In genomic region chr4:108380146-108380545, GRCm38 (mm10) we compare ENCODE assay signal across 19 mouse cellular contexts. TPM values are rescaled to one million over a fixed set of nuclear protein-coding genes. Genes with fewer than 3 reads are reported as not detected.
A peak's percentile ranks its signal among the peaks of the same experiment; 100 is the strongest.
DNase-seq lines count a peak whose midpoint lies in the region; ATAC-seq and TF ChIP-seq lines count a peak whose summit lies in the region.
"Had no signal": no experiment of that assay in that cellular context is flagged by ENCODE, and none has a peak within 500 bp of the region (broad histone marks: within the 10 kb centered on the region; RNA-seq: fewer than 3 reads in every experiment).

No protein-coding gene starts in this region.

- in situ Hi-C loops in CH12.LX (cut with MboI; ENCODE audit: low pct_ligation_motif_present, low pct_unique_long_range_greater_than_20kb, low sequenced_read_pairs), result no loop called here

- DNase-seq in hindbrain, embryonic 10.5 days (ENCODE audit: low spot score), result no peak
- no peak for DNase-seq in hindbrain, postnatal 0 days (ENCODE audit: low spot score)
- DNase-seq in CH12.LX (ENCODE audit: extremely low read depth) (peak; percentile 40), R1 (ENCODE audit: low read depth, low spot score) (peak; percentile 92)
- no peak for DNase-seq in thymus, postnatal 25 days
- DNase-seq in heart, embryonic 10.5 days (ENCODE audit: low spot score), result no peak
- DNase-seq: cerebellum, adult 11 months; gastrocnemius, postnatal 14 days; kidney, adult 11 months; layer of hippocampus, postnatal 36 days; lung, adult 18-20 months; thymus, postnatal 36 days had no signal

- no peak for ATAC-seq in hindbrain, postnatal 0 days
- ATAC-seq in megakaryocyte progenitor cell, adult 5-6 weeks (replicated peaks; ENCODE audit: poor library complexity), result peak; percentile 71
- ATAC-seq: activated CD4-positive, CD25-positive, alpha-beta regulatory T cell, adult 4 months had no signal

- H3K79me2 ChIP-seq in CH12.LX (replicated peaks; ENCODE audit: control insufficient read depth, extremely low read depth, insufficient read depth, poor library complexity, severe bottlenecking), result no peaks in the 10 kb centered on the region

- peaks cover 31% of the 10 kb centered on the region for H3K4me1 ChIP-seq in hindbrain, embryonic 10.5 days (replicated peaks)
- H3K4me1 ChIP-seq in hindbrain, postnatal 0 days (ENCODE audit: insufficient read depth, low read length), result peaks cover 6% of the 10 kb centered on the region; the same call in 1 of the 2 replicates
- H3K4me1 ChIP-seq in CH12.LX (ENCODE audit: control insufficient read depth in 1 of 2, insufficient read depth in 2 of 2), result peaks cover 10 to 11% of the 10 kb centered on the region in 2 experiments
- peaks cover 28% of the 10 kb centered on the region for H3K4me1 ChIP-seq in heart, embryonic 10.5 days

- H3K27ac ChIP-seq in hindbrain, embryonic 10.5 days, result peak overlapping the region; percentile 53; the same call in 1 of the 2 replicates
- H3K27ac ChIP-seq in hindbrain, postnatal 0 days, result no peak overlapping the region
- 0 out of 2 replicates have a peak overlapping the region, but pooled peaks have one; percentile 10 for H3K27ac ChIP-seq in CH12.LX (ENCODE audit: insufficient read depth, low read depth)
- no peak overlapping the region for H3K27ac ChIP-seq in heart, embryonic 10.5 days
- H3K27ac ChIP-seq: heart, embryonic 13.5 days; hindbrain, embryonic 13.5 days; limb, embryonic 12.5 days; neural tube, embryonic 12.5 days had no signal

- no peak overlapping the region for H3K9ac ChIP-seq in hindbrain, postnatal 0 days (replicated peaks; ENCODE audit: low read length)
- no peak overlapping the region for H3K9ac ChIP-seq in CH12.LX (ENCODE audit: insufficient read depth, low read depth)
- H3K9ac ChIP-seq: heart, embryonic 13.5 days; hindbrain, embryonic 13.5 days; limb, embryonic 12.5 days; neural tube, embryonic 12.5 days had no signal

- H3K36me3 ChIP-seq in hindbrain, embryonic 10.5 days, result no peaks in the 10 kb centered on the region
- no peaks in the 10 kb centered on the region for H3K36me3 ChIP-seq in hindbrain, postnatal 0 days (ENCODE audit: insufficient read depth, low read length)
- H3K36me3 ChIP-seq in CH12.LX (replicated peaks in 1 of 2; ENCODE audit: control insufficient read depth in 1 of 2, insufficient read depth in 1 of 2, low read length in 1 of 2), result no peaks in the 10 kb centered on the region
- H3K36me3 ChIP-seq in heart, embryonic 10.5 days, result no peaks in the 10 kb centered on the region
- H3K36me3 ChIP-seq: heart, embryonic 13.5 days; hindbrain, embryonic 13.5 days; limb, embryonic 12.5 days; neural tube, embryonic 12.5 days had no signal

- TF ChIP-seq RAD21 in CH12.LX (IDR thresholded peaks at IDR 0.05; ENCODE audit: low read depth, low read length), result no peak

- H3K27me3 ChIP-seq in hindbrain, embryonic 10.5 days (ENCODE audit: insufficient read depth, poor library complexity, severe bottlenecking), result peaks cover 43% of the 10 kb centered on the region
- H3K27me3 ChIP-seq in hindbrain, postnatal 0 days (ENCODE audit: insufficient read depth, low read length), result no peaks in the 10 kb centered on the region
- H3K27me3 ChIP-seq in CH12.LX (replicated peaks), result no peaks in the 10 kb centered on the region
- peaks cover 30% of the 10 kb centered on the region for H3K27me3 ChIP-seq in heart, embryonic 10.5 days (ENCODE audit: insufficient read depth, poor library complexity, severe bottlenecking)

- no peak for TF ChIP-seq POLR2A in CH12.LX (IDR thresholded peaks at IDR 0.05; ENCODE audit: low read depth, low read length)

- dilution Hi-C loops in CH12.LX (cut with MboI; ENCODE audit: extremely low pct_ligation_motif_present, extremely low pct_unique_long_range_greater_than_20kb, low sequenced_read_pairs), result no loop called here

- 21% methylated on average over 1 of the region's 1 CpGs for WGBS in hindbrain, embryonic 10.5 days
- 12% methylated on average over 1 of the region's 1 CpGs for WGBS in hindbrain, postnatal 0 days
- WGBS in heart, embryonic 10.5 days, result 0% methylated on average over 1 of the region's 1 CpGs

- no peak overlapping the region for H3K4me3 ChIP-seq in hindbrain, embryonic 10.5 days
- H3K4me3 ChIP-seq in hindbrain, postnatal 0 days (ENCODE audit: low read length), result no peak overlapping the region
- no peak overlapping the region for H3K4me3 ChIP-seq in CH12.LX (replicated peaks in 1 of 3; ENCODE audit: low read depth in 2 of 3, low read length in 2 of 3, poor library complexity in 1 of 3)
- no peak overlapping the region for H3K4me3 ChIP-seq in heart, embryonic 10.5 days
- H3K4me3 ChIP-seq: heart, embryonic 13.5 days; hindbrain, embryonic 13.5 days; limb, embryonic 12.5 days; neural tube, embryonic 12.5 days had no signal

- H3K4me2 ChIP-seq in hindbrain, postnatal 0 days (ENCODE audit: low read depth, low read length), result no peak overlapping the region
- H3K4me2 ChIP-seq in CH12.LX (ENCODE audit: insufficient read depth, low read depth, poor library complexity, severe bottlenecking), result peak overlapping the region; percentile 27; the same call in 1 of the 2 replicates
- H3K4me2 ChIP-seq: heart, embryonic 13.5 days; hindbrain, embryonic 13.5 days; limb, embryonic 12.5 days; neural tube, embryonic 12.5 days had no signal

- TF ChIP-seq CTCF in hindbrain, postnatal 0 days (IDR thresholded peaks at IDR 0.05; ENCODE audit: low read depth), result no peak
- TF ChIP-seq CTCF in CH12.LX (conservative IDR thresholded peaks at IDR 0.05 in 1 of 2, IDR thresholded peaks at IDR 0.05 in 1 of 2; ENCODE audit: low read depth in 2 of 2, low read length in 2 of 2), result no peak

- peak; percentile 51 for TF ChIP-seq EP300 in CH12.LX (IDR thresholded peaks at IDR 0.05; ENCODE audit: low read length)

- no peaks in the 10 kb centered on the region for H3K9me3 ChIP-seq in hindbrain, embryonic 10.5 days
- H3K9me3 ChIP-seq in hindbrain, postnatal 0 days (ENCODE audit: low read length), result no peaks in the 10 kb centered on the region
- no peaks in the 10 kb centered on the region for H3K9me3 ChIP-seq in CH12.LX (replicated peaks; ENCODE audit: low read length)
- H3K9me3 ChIP-seq in heart, embryonic 10.5 days, result no peaks in the 10 kb centered on the region
- H3K9me3 ChIP-seq: heart, embryonic 13.5 days; hindbrain, embryonic 13.5 days; limb, embryonic 12.5 days; neural tube, embryonic 12.5 days had no signal

TF ChIP-seq in CH12.LX, 34 proteins besides CTCF, POLR2A, EP300 and RAD21:
- TF ChIP-seq BHLHE40 (IDR thresholded peaks at IDR 0.05; ENCODE audit: low read depth, low read length) (no peak), ETS1 (conservative IDR thresholded peaks at IDR 0.05; ENCODE audit: low read depth, low read length) (peak; percentile 89), SIN3A (IDR thresholded peaks at IDR 0.05; ENCODE audit: low read length) (0 out of 2 replicates have a peak, but pooled peaks have one; percentile 42), CHD2 (IDR thresholded peaks at IDR 0.05; ENCODE audit: low read length) (no peak), CHD1 (IDR thresholded peaks at IDR 0.05; ENCODE audit: low read depth, low read length) (no peak), ZMIZ1 (IDR thresholded peaks at IDR 0.05; ENCODE audit: low read depth, low read length) (no peak), IRF4 (IDR thresholded peaks at IDR 0.05; ENCODE audit: low read depth, low read length) (no peak), TCF12 (IDR thresholded peaks at IDR 0.05; ENCODE audit: low read depth, low read length) (peak; percentile 28; the same call in 1 of the 2 replicates), HCFC1 (IDR thresholded peaks at IDR 0.05; ENCODE audit: low read depth, low read length) (no peak), ELF1 (IDR thresholded peaks at IDR 0.05; ENCODE audit: low read depth, low read length) (0 out of 2 replicates have a peak, but pooled peaks have one; percentile 20)

RNA-seq across cellular contexts. Expression of gene Shisal2a, which starts 3.0 kb away (rescaled TPM):
- 1.1 and 2.4 TPM in 2 replicates for polyA plus RNA-seq in hindbrain, embryonic 10.5 days (2016; fragmentation: Nextera tagmentation; extraction: Ambion mirVana)
- total RNA-seq in hindbrain, postnatal 0 days (2014; rRNA removed), result 0.47 and 1.8 TPM in 2 replicates
- polyA plus RNA-seq in hindbrain, postnatal 0 days (2015; fragmentation: Nextera tagmentation; extraction: Ambion mirVana), result 6.7 and 8.1 TPM in 2 replicates
- total RNA-seq in CH12.LX (2012; rRNA removed) (not detected in 2 replicates), CH12.LX (2014; rRNA removed) (not detected in 2 replicates)
- polyA plus RNA-seq in CH12.LX (2012; ENCODE audit: insufficient read length, low read depth), result not detected in 2 replicates
- total RNA-seq in megakaryocyte progenitor cell, adult 5-6 weeks (2015), result not detected in 2 replicates
- not detected in 2 replicates for total RNA-seq in megakaryocyte progenitor cell, adult 5-6 weeks (2017)
- 3.0 and 3.5 TPM in 2 replicates for polyA plus RNA-seq in heart, embryonic 10.5 days (2016; fragmentation: Nextera tagmentation; extraction: Ambion mirVana)
- total RNA-seq: gastrocnemius, postnatal 14 days; layer of hippocampus, postnatal 36 days had no signal
- polyA plus RNA-seq: activated CD4-positive, CD25-positive, alpha-beta regulatory T cell, adult 4 months; large intestine, adult 2 months had no signal

RNA-seq across cellular contexts. Expression of gene Gpx7, which starts 26.6 kb away (rescaled TPM):
- 45.9 and 56.0 TPM in 2 replicates for polyA plus RNA-seq in hindbrain, embryonic 10.5 days (2016; fragmentation: Nextera tagmentation; extraction: Ambion mirVana)
- 36.5 and 47.2 TPM in 2 replicates for total RNA-seq in hindbrain, postnatal 0 days (2014; rRNA removed)
- polyA plus RNA-seq in hindbrain, postnatal 0 days (2015; fragmentation: Nextera tagmentation; extraction: Ambion mirVana), result 38.6 and 38.9 TPM in 2 replicates
- total RNA-seq in CH12.LX (2012; rRNA removed), result not detected in 2 replicates
- total RNA-seq in CH12.LX (2014; rRNA removed), result not detected in 2 replicates
- not detected in 2 replicates for polyA plus RNA-seq in CH12.LX (2012; ENCODE audit: insufficient read length, low read depth)
- total RNA-seq in megakaryocyte progenitor cell, adult 5-6 weeks (2015), result 0.46 and 0.79 TPM in 2 replicates
- total RNA-seq in megakaryocyte progenitor cell, adult 5-6 weeks (2017), result 0.50 and 0.95 TPM in 2 replicates
- 54.3 and 58.8 TPM in 2 replicates for polyA plus RNA-seq in heart, embryonic 10.5 days (2016; fragmentation: Nextera tagmentation; extraction: Ambion mirVana)

RNA-seq across cellular contexts. Expression of gene Coa7, which starts 52.2 kb away (rescaled TPM):
- polyA plus RNA-seq in hindbrain, embryonic 10.5 days (2016; fragmentation: Nextera tagmentation; extraction: Ambion mirVana), result 65.2 and 68.6 TPM in 2 replicates
- total RNA-seq in hindbrain, postnatal 0 days (2014; rRNA removed), result 31.7 and 35.9 TPM in 2 replicates
- polyA plus RNA-seq in hindbrain, postnatal 0 days (2015; fragmentation: Nextera tagmentation; extraction: Ambion mirVana), result 50.8 and 54.2 TPM in 2 replicates
- total RNA-seq in CH12.LX (2012; rRNA removed), result 24.2 and 27.0 TPM in 2 replicates
- 18.7 and 23.5 TPM in 2 replicates for total RNA-seq in CH12.LX (2014; rRNA removed)
- polyA plus RNA-seq in CH12.LX (2012; ENCODE audit: insufficient read length, low read depth), result 73.8 and 74.3 TPM in 2 replicates
- 14.5 and 19.2 TPM in 2 replicates for total RNA-seq in megakaryocyte progenitor cell, adult 5-6 weeks (2015)
- 6.4 and 11.8 TPM in 2 replicates for total RNA-seq in megakaryocyte progenitor cell, adult 5-6 weeks (2017)
- polyA plus RNA-seq in heart, embryonic 10.5 days (2016; fragmentation: Nextera tagmentation; extraction: Ambion mirVana), result 58.4 and 61.1 TPM in 2 replicates

Comparison
In these comparisons a context has a peak if more than half of its experiments do, and no peak if none do; other contexts are left out.
1. H3K27ac ChIP-seq: peak in hindbrain, embryonic 10.5 days (single experiment) and CH12.LX (single experiment); none in hindbrain, postnatal 0 days (single experiment) and heart, embryonic 10.5 days (single experiment).
2. DNase-seq: peak in CH12.LX (single experiment) and R1 (single experiment); none in hindbrain, embryonic 10.5 days (single experiment), hindbrain, postnatal 0 days (single experiment), thymus, postnatal 25 days (single experiment) and heart, embryonic 10.5 days (single experiment).
3. RNA of gene Gpx7, which starts 26.6 kb away (polyA plus RNA-seq): 54.3 to 58.8 TPM in heart, embryonic 10.5 days, 45.9 to 56.0 TPM in hindbrain, embryonic 10.5 days and 38.6 to 38.9 TPM in hindbrain, postnatal 0 days; not detected in CH12.LX; every median in the first group is over 10 times any median in the second.